Mouse (Mus musculus) cortical plate, adult 2 months (tissue): ENCODE results near the gene Crbn. TPM values are rescaled to one million over a fixed set of nuclear protein-coding genes. Genes with fewer than 3 reads are reported as not detected.

Source experiments
- H3K27ac ChIP-seq: fragments of 200-500 bp; 2 replicates; pipeline ENCODE4 v1.5.1; 2012; ENCODE audit warnings: low read length, control low read depth, inconsistent platforms; ENCODE audit not compliant: insufficient read depth
- H3K4me1 ChIP-seq: fragments of 200-500 bp; 2 replicates; pipeline ENCODE4 v1.6.1; 2011; ENCODE audit warnings: low read length; ENCODE audit not compliant: control insufficient read depth, insufficient read depth
- H3K4me3 ChIP-seq: fragments of 200-500 bp; 2 replicates; pipeline ENCODE4 v1.5.1; 2011; ENCODE audit warnings: mild to moderate bottlenecking, low read length, control low read depth; ENCODE audit not compliant: insufficient read depth
- CTCF ChIP-seq: fragments of 200-500 bp; IDR thresholded peaks from 2 replicates; pipeline ENCODE4 v1.5.1; 2011; ENCODE audit warnings: mild to moderate bottlenecking, control low read depth, low read length; ENCODE audit not compliant: insufficient read depth; ENCODE audit errors: extremely low read depth
- POLR2A ChIP-seq: fragments of 200-500 bp; IDR thresholded peaks from 2 replicates; pipeline ENCODE4 v1.6.1; 2011; ENCODE audit warnings: mild to moderate bottlenecking, low read length, control low read depth; ENCODE audit not compliant: insufficient read depth; ENCODE audit errors: extremely low read depth
- polyA plus RNA-seq: library from polyadenylated mRNA; depleted of rRNA; stranded (reverse); fragments of >200 nt; gene quantifications from 2 replicates; pipeline ENCODE4 v1.2.3, GENCODE M21; 2012; rRNA removed

Gene Crbn
- polyA plus RNA-seq, 1 experiment, result 40.6 TPM

- Histone ChIP-seq H3K27ac (no peak overlapping the region), H3K4me3 (no peak overlapping the region), H3K4me1 (no peaks in the 10 kb centered on the region)
- TF ChIP-seq CTCF (no peak), POLR2A (no peak)
Measured at GRCm38 (mm10) chr6:106747251-106747650, 52.6 kb downstream of the Crbn start.

GRCm38 (mm10) chr6:106745673-106746394, 54.0 kb downstream of the Crbn start:
- no peaks in the 10 kb centered on the region for H3K4me1 ChIP-seq
- H3K27ac ChIP-seq, result no peak overlapping the region
- H3K4me3 ChIP-seq, result no peak overlapping the region
- TF ChIP-seq CTCF (no peak), POLR2A (no peak)

DNA sequence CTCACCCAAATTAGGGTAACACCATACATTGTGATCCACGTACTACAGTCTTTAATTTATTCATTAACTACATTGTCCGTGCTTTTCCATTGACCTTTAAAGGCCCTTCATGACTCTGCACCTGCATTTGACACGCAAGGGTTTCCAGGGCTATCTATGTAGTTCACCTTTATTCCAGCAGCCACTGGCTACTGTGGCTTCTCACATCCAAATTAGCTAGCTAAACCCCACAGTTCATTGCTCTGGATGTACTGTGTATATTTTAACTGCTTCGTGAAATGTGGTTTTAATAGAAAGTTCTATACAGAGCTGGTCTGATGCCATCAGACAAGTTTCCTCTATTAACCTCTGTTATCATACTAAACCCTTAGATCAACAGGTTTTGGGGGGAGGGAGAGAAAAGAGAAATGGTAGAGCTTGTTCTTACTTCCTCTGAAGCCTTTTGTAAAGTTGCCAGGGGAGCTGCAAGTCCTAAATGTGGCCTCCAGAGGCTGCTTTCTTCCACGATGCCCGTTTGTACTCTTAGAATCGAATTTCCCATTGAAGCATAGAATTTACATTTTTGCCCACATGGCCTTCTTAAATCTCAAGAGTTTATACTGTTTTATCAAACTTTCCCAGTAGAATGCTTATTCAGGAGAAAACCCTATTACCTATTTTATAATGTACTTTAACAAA, 56.2 kb downstream of the Crbn start:
- Histone ChIP-seq H3K27ac (no peak overlapping the region), H3K4me3 (no peak overlapping the region), H3K4me1 (no peaks in the 10 kb centered on the region)
- no peak for TF ChIP-seq CTCF
- TF ChIP-seq POLR2A, result no peak

DNA sequence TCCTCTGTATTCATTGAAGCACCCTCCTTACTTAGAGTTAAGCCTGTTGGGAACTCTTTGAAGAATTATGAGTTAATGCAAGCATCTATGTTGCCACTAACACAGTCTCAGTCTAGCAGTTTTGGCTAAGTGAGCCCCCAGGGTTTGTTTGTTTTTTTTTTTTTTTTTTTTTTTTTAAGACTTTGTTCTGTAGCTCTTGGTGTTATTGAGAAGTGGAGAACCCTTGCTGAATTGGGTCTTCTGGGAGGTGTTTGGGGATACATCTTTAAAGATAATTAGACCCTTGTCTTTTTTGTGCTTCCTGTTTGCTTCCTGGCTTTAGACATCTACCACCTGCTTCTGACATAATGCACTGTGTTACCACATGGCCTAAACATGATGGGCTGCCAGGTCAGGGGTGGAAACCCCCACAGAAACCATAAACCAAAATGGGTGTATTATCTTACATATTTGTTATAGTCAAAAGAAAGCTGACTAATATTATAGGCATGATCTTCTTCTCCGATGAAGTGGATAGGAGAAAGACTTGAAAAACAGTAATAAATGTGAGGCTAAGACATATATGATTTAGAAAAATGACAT, 59.5 kb downstream of the Crbn start:
- no peak for TF ChIP-seq POLR2A
- no peak for TF ChIP-seq CTCF
- Histone ChIP-seq H3K4me1 (no peaks in the 10 kb centered on the region), H3K27ac (no peak overlapping the region), H3K4me3 (no peak overlapping the region)

DNA sequence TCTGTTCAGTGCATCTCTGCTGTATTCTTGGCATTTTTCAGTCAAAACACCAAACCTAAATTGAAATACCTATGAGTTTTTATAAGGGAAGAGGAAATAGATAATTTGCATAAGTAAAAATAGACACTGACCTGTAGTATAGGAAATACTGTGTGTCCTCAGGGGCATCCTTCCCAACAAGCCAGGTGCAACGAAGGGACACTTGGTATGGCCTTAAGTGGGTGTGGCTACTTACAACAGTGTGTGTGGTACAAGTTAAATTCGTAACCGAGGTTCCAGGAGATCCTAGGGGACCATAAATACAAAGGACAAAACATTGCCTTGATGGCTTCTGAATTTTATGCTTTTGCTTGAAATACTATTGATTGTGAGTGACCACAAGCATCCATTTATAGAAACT, 61.6 kb downstream of the Crbn start:
- no peak overlapping the region for H3K4me3 ChIP-seq
- H3K27ac ChIP-seq, result no peak overlapping the region
- no peak for TF ChIP-seq CTCF
- TF ChIP-seq POLR2A, result no peak
- no peaks in the 10 kb centered on the region for H3K4me1 ChIP-seq

DNA sequence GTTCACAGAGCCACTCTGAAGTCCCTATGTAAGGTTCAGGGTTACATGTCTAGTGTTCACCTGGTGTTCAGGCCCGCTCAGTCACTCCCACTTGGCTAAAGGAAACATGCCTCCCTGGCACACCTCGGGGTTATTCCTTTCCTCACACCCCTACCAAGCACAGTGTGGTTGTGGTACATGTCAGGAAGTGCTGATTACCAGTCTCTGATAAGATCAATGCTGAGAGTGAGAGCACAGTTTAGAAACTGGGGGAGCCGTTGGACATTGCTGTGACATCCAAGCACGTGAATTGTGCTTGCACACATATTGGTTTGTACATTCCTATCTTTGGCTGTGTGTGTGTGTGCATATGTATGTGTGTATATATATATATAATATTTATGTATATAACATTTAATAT, 67.3 kb downstream of the Crbn start:
- H3K4me1 ChIP-seq, result no peaks in the 10 kb centered on the region
- no peak overlapping the region for H3K4me3 ChIP-seq
- TF ChIP-seq CTCF (no peak), POLR2A (no peak)
- H3K27ac ChIP-seq, result no peak overlapping the region

Other genes starting within 250 kb of the Crbn start
- gene Il5ra, start 51.0 kb downstream of the Crbn start, polyA plus RNA-seq, result not detected in 2 replicates
- 27.4 and 28.4 TPM in 2 replicates for gene Trnt1, start 31.0 kb downstream of the Crbn start, polyA plus RNA-seq